Mouse (Mus musculus) left cerebral cortex, adult 11 months (tissue): ENCODE data around the gene Jsrp1.
A peak's percentile ranks its signal among the peaks of the same experiment; 100 is the strongest.

Experiments used
- DNase-seq: peaks from one replicate; pipeline ENCODE4 v3.0.0; 2022; ENCODE audit warnings: low spot score

Jsrp1 gene

GRCm38 (mm10) chr10:80808985-80809632 lies 4.2 kb downstream of the Jsrp1 start:
- DNase-seq: no peak

GRCm38 (mm10) chr10:80808099-80808984 lies 5.0 kb downstream of the Jsrp1 start:
- DNase-seq: no peak

- DNase-seq: peak; percentile 87
These were observed 6.2 kb downstream of the Jsrp1 start for GRCm38 (mm10) chr10:80807057-80807627.

- DNase-seq: no peak
These were observed 6.8 kb downstream of the Jsrp1 start for GRCm38 (mm10) chr10:80806341-80807056.

- no peak for DNase-seq
These were observed 7.4 kb downstream of the Jsrp1 start for GRCm38 (mm10) chr10:80805925-80806324.

- no peak for DNase-seq
These were observed 8.0 kb downstream of the Jsrp1 start for GRCm38 (mm10) chr10:80805322-80805721.

DNA sequence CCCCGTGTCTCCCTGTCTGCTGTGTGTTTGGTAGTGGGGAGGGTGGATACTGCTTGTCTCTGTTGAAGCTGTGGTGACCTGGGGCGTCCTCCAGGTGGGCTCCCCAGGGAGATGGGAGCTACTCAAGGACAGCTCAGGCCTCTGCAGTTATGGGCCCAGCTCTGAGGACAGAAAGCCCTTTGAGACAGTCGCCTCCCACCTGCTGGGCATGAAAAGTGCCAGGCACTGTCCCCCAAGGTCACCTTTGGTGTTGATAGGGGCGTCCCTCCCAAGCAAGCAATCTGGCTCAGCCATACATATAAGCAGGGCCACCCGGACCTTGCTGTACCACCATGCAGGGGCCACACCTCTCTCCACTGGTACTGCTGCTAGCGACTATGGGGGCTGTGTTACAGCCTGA lies 8.4 kb downstream of the Jsrp1 start, which contains the start of gene Amh:
Gene Amh, plus strand, starts transcription at position 328 of the 400 bp plus-strand sequence.
- no peak for DNase-seq

- no peak for DNase-seq
These were observed 9.0 kb downstream of the Jsrp1 start for GRCm38 (mm10) chr10:80804340-80804739.

DNA sequence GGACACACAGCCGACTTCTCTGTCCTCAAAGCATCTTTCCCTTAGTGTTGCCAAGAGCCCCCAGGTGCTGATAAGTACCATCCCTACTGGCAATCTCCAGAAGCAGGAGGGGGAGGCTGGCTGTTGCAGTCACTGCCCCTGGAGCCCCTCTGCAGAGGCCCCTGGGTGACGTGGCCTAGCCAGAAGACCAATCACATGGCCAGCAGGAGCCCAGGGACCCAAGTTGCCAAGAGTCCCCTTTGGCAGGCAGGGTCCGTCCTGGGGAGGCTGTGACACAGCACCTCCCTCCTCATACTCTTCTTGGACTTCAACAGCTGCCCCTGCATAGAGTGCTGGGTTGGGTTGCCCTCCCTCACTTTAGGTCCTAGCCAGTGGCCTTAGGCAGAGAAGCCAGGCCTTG lies 10.3 kb downstream of the Jsrp1 start:
- no peak for DNase-seq

GRCm38 (mm10) chr10:80802204-80802912 lies 10.9 kb downstream of the Jsrp1 start:
- no peak for DNase-seq

DNA sequence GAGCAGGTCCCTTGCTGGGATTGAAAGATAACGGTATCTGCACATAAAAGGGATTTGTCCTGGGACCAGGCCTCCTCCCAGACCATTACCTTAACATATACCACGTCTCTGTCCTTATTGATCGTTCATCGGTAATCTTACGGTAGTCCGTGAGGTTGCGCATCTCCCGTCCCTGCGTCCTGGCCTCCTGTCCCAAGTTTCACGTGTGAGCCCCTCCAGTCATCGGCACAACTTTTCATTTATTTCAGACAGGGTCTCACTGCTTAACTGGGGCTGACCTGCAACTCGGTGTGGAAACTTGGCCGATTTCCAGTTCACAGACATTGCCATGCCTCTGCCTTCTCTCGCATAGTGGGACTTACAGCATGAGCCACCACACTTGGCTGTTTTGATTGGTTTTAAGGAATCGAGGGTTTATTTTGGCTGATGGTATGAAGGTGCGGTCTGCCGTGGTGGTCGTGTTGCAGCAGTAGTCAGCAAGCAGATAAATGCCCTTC lies 14.2 kb downstream of the Jsrp1 start:
- DNase-seq: no peak

- DNase-seq: peak; percentile 90
These were observed 14.9 kb downstream of the Jsrp1 start, which contains the start of the genes Sf3a2 and Plekhj1 for GRCm38 (mm10) chr10:80798150-80799006. Gene Sf3a2 (plus strand): TSS chr10:80798198. Gene Plekhj1 (minus strand): TSS chr10:80798626.

GRCm38 (mm10) chr10:80797186-80798149 lies 15.8 kb downstream of the Jsrp1 start:
- DNase-seq: no peak

- no peak for DNase-seq
These were observed 16.9 kb downstream of the Jsrp1 start for GRCm38 (mm10) chr10:80796307-80796848.

GRCm38 (mm10) chr10:80794750-80795149 lies 18.5 kb downstream of the Jsrp1 start:
- no peak for DNase-seq

- no peak for DNase-seq
These were observed 19.5 kb downstream of the Jsrp1 start for GRCm38 (mm10) chr10:80793803-80794202.

DNA sequence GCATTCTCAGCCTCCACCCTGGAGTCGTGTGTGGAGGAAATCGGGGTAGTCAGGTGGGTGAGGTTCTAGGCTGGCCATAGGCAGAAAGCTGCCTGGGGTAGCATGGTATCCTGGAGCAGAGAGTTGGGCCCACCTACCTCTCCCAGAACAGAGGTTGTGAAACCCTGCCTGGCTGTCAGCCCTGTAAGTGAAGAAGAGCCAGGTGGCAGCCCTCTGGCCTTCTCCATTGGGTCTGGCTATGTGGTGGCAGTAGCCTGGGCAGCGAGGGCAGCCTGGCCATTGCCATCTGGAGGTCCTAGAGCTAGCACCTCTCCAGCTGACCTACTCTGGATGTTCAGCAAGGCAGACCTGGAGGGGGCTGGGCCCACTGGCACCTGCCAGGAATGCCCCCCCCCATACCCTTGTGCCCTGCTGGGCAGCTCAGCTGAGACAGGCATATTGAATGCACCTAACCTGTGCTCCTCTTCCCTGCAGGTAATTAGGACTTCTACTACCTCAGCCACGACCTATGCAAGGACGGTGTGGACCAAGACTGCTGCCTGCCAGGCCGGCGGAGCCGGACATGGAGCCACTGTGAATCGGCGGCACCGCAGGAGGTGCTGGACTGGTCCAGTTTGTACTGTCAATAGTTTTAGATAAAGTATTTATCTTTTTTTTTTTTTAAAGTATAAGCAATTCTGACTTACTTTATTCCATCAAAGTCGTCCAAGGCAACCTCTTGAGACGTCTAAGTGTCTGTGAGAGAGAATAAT lies 20.1 kb downstream of the Jsrp1 start:
- no peak for DNase-seq
